Mouse (Mus musculus): Measurements from ENCODE around the gene Prickle3. TPM values are rescaled to one million over a fixed set of nuclear protein-coding genes. Genes with fewer than 3 reads are reported as not detected.
"Not testable (repeated sequence)": the region's sequence is repeated elsewhere in the genome, so short reads cannot be mapped to it uniquely, and the experiment has no call there.

Gene Prickle3
- polyA plus RNA-seq, 1 experiment = 6.1 TPM

- no peaks in the 10 kb centered on the region for H3K4me1 ChIP-seq (ENCODE audit: control insufficient read depth, insufficient read depth, low read length)
- TF ChIP-seq POLR2A (IDR thresholded peaks at IDR 0.05; ENCODE audit: insufficient read depth, low read length) = no peak
- no peak for TF ChIP-seq CTCF (IDR thresholded peaks at IDR 0.05; ENCODE audit: low read depth, low read length)
- TF ChIP-seq EP300 (IDR thresholded peaks at IDR 0.05; ENCODE audit: insufficient read depth, low read depth, low read length) = no peak
- H3K27me3 ChIP-seq (ENCODE audit: control insufficient read depth, insufficient read depth, low read length, poor library complexity, severe bottlenecking) = no peaks in the 10 kb centered on the region
- H3K4me3 ChIP-seq (ENCODE audit: low read depth, low read length) = no peak overlapping the region
- no peaks in the 10 kb centered on the region for H3K9me3 ChIP-seq (replicated peaks; ENCODE audit: control insufficient read depth, insufficient read depth, low read length, poor library complexity, severe bottlenecking)
- H3K9ac ChIP-seq (ENCODE audit: low read depth, poor library complexity, severe bottlenecking) = no peak overlapping the region
- no peak overlapping the region for H3K27ac ChIP-seq (ENCODE audit: insufficient read depth, low read length)
- H3K36me3 ChIP-seq (ENCODE audit: control insufficient read depth, insufficient read depth, low read length, poor library complexity, severe bottlenecking) = no peaks in the 10 kb centered on the region
Observed at GRCm38 (mm10) chrX:7688321-7688720, 31.3 kb downstream of the Prickle3 start.

- H3K27me3 ChIP-seq (ENCODE audit: control insufficient read depth, insufficient read depth, low read length, poor library complexity, severe bottlenecking) = no peaks in the 10 kb centered on the region
- H3K27ac ChIP-seq (ENCODE audit: insufficient read depth, low read length) = no peak overlapping the region
- H3K9ac ChIP-seq (ENCODE audit: low read depth, poor library complexity, severe bottlenecking) = no peak overlapping the region
- TF ChIP-seq CTCF (IDR thresholded peaks at IDR 0.05; ENCODE audit: low read depth, low read length) (no peak), POLR2A (IDR thresholded peaks at IDR 0.05; ENCODE audit: insufficient read depth, low read length) (no peak), EP300 (IDR thresholded peaks at IDR 0.05; ENCODE audit: insufficient read depth, low read depth, low read length) (no peak)
- H3K4me3 ChIP-seq (ENCODE audit: low read depth, low read length) = no peak overlapping the region
- no peaks in the 10 kb centered on the region for H3K4me1 ChIP-seq (ENCODE audit: control insufficient read depth, insufficient read depth, low read length)
- H3K9me3 ChIP-seq (replicated peaks; ENCODE audit: control insufficient read depth, insufficient read depth, low read length, poor library complexity, severe bottlenecking) = no peaks in the 10 kb centered on the region
- no peaks in the 10 kb centered on the region for H3K36me3 ChIP-seq (ENCODE audit: control insufficient read depth, insufficient read depth, low read length, poor library complexity, severe bottlenecking)
Observed at GRCm38 (mm10) chrX:7690486-7690885, 33.4 kb downstream of the Prickle3 start.

GRCm38 (mm10) chrX:7692862-7693261 lies 35.8 kb downstream of the Prickle3 start:
- no peak for TF ChIP-seq POLR2A (IDR thresholded peaks at IDR 0.05; ENCODE audit: insufficient read depth, low read length)
- peak; percentile 41 for TF ChIP-seq CTCF (IDR thresholded peaks at IDR 0.05; ENCODE audit: low read depth, low read length)
- Histone ChIP-seq H3K9ac (ENCODE audit: low read depth, poor library complexity, severe bottlenecking) (no peak overlapping the region), H3K36me3 (ENCODE audit: control insufficient read depth, insufficient read depth, low read length, poor library complexity, severe bottlenecking) (no peaks in the 10 kb centered on the region), H3K27me3 (ENCODE audit: control insufficient read depth, insufficient read depth, low read length, poor library complexity, severe bottlenecking) (no peaks in the 10 kb centered on the region), H3K4me1 (ENCODE audit: control insufficient read depth, insufficient read depth, low read length) (no peaks in the 10 kb centered on the region), H3K27ac (ENCODE audit: insufficient read depth, low read length) (no peak overlapping the region), H3K4me3 (ENCODE audit: low read depth, low read length) (no peak overlapping the region), H3K9me3 (replicated peaks; ENCODE audit: control insufficient read depth, insufficient read depth, low read length, poor library complexity, severe bottlenecking) (no peaks in the 10 kb centered on the region)

- H3K9me3 ChIP-seq (replicated peaks; ENCODE audit: control insufficient read depth, insufficient read depth, low read length, poor library complexity, severe bottlenecking) = no peaks in the 10 kb centered on the region
- no peak overlapping the region for H3K4me3 ChIP-seq (ENCODE audit: low read depth, low read length)
- H3K36me3 ChIP-seq (ENCODE audit: control insufficient read depth, insufficient read depth, low read length, poor library complexity, severe bottlenecking) = no peaks in the 10 kb centered on the region; the same call in none of the 2 replicates
- no peak overlapping the region for H3K9ac ChIP-seq (ENCODE audit: low read depth, poor library complexity, severe bottlenecking)
- H3K27ac ChIP-seq (ENCODE audit: insufficient read depth, low read length) = no peak overlapping the region
- H3K27me3 ChIP-seq (ENCODE audit: control insufficient read depth, insufficient read depth, low read length, poor library complexity, severe bottlenecking) = no peaks in the 10 kb centered on the region
- no peak for TF ChIP-seq POLR2A (IDR thresholded peaks at IDR 0.05; ENCODE audit: insufficient read depth, low read length)
- TF ChIP-seq CTCF (IDR thresholded peaks at IDR 0.05; ENCODE audit: low read depth, low read length) = no peak
- no peak for TF ChIP-seq EP300 (IDR thresholded peaks at IDR 0.05; ENCODE audit: insufficient read depth, low read depth, low read length)
- no peaks in the 10 kb centered on the region for H3K4me1 ChIP-seq (ENCODE audit: control insufficient read depth, insufficient read depth, low read length)
Observed at GRCm38 (mm10) chrX:7696520-7696919, 39.5 kb downstream of the Prickle3 start.

GRCm38 (mm10) chrX:7696954-7697381 lies 39.9 kb downstream of the Prickle3 start, which contains the start of gene Gpkow:
Gene Gpkow, plus strand, starts transcription at chrX:7697131.
- no peaks in the 10 kb centered on the region for H3K9me3 ChIP-seq (replicated peaks; ENCODE audit: control insufficient read depth, insufficient read depth, low read length, poor library complexity, severe bottlenecking)
- H3K27ac ChIP-seq (ENCODE audit: insufficient read depth, low read length) = peak within 1 kb of the TSS; percentile 37; the same call in 1 of the 2 replicates
- TF ChIP-seq POLR2A (IDR thresholded peaks at IDR 0.05; ENCODE audit: insufficient read depth, low read length) (peak; percentile 50), EP300 (IDR thresholded peaks at IDR 0.05; ENCODE audit: insufficient read depth, low read depth, low read length) (no peak), CTCF (IDR thresholded peaks at IDR 0.05; ENCODE audit: low read depth, low read length) (no peak)
- no peaks in the 10 kb centered on the region for H3K27me3 ChIP-seq (ENCODE audit: control insufficient read depth, insufficient read depth, low read length, poor library complexity, severe bottlenecking)
- H3K36me3 ChIP-seq (ENCODE audit: control insufficient read depth, insufficient read depth, low read length, poor library complexity, severe bottlenecking) = no peaks in the 10 kb centered on the region; the same call in none of the 2 replicates
- H3K9ac ChIP-seq (ENCODE audit: low read depth, poor library complexity, severe bottlenecking) = peak within 1 kb of the TSS; percentile 92
- H3K4me3 ChIP-seq (ENCODE audit: low read depth, low read length) = peak within 1 kb of the TSS; percentile 99
- H3K4me1 ChIP-seq (ENCODE audit: control insufficient read depth, insufficient read depth, low read length) = no peaks in the 10 kb centered on the region

- H3K9me3 ChIP-seq (replicated peaks; ENCODE audit: control insufficient read depth, insufficient read depth, low read length, poor library complexity, severe bottlenecking); H3K4me1 ChIP-seq (ENCODE audit: control insufficient read depth, insufficient read depth, low read length); H3K27me3 ChIP-seq (ENCODE audit: control insufficient read depth, insufficient read depth, low read length, poor library complexity, severe bottlenecking); H3K27ac ChIP-seq (ENCODE audit: insufficient read depth, low read length); H3K36me3 ChIP-seq (ENCODE audit: control insufficient read depth, insufficient read depth, low read length, poor library complexity, severe bottlenecking): not testable (repeated sequence)
- peak overlapping the region; percentile 96 for H3K4me3 ChIP-seq (ENCODE audit: low read depth, low read length)
- peak overlapping the region; percentile 95 for H3K9ac ChIP-seq (ENCODE audit: low read depth, poor library complexity, severe bottlenecking)
Observed at GRCm38 (mm10) chrX:7713764-7714134, 56.7 kb downstream of the Prickle3 start.

Data from ES-Bruce4 (cell line).